Mouse (Mus musculus): Measurements from ENCODE around the gene Gm10065. TPM values are rescaled to one million over a fixed set of nuclear protein-coding genes. Genes with fewer than 3 reads are reported as not detected.
A peak's percentile ranks its signal among the peaks of the same experiment; 100 is the strongest.

The Gm10065 gene
- polyA plus RNA-seq, 1 experiment from 2014 or later, result 0.67 TPM

- Histone ChIP-seq H3K9ac (ENCODE audit: low read length) (no peak overlapping the region), H3K9me3 (ENCODE audit: control insufficient read depth, low read length) (no peaks in the 10 kb centered on the region), H3K4me3 (ENCODE audit: low read depth, low read length) (no peak overlapping the region), H3K36me3 (ENCODE audit: control insufficient read depth, insufficient read depth, low read length) (peaks cover 6% of the 10 kb centered on the region; the same call in 1 of the 2 replicates), H3K27ac (replicated peaks; ENCODE audit: low read depth, low read length) (no peak overlapping the region), H3K27me3 (ENCODE audit: control insufficient read depth, insufficient read depth, low read length) (no peaks in the 10 kb centered on the region), H3K4me1 (ENCODE audit: control insufficient read depth, insufficient read depth, low read length) (no peaks in the 10 kb centered on the region), H3K4me2 (ENCODE audit: low read depth, severe bottlenecking) (no peak overlapping the region)
- no peak for DNase-seq (ENCODE audit: low spot score)
- WGBS, result 89% methylated on average over 16 of the region's 16 CpGs
- no peak for ATAC-seq (ENCODE audit: insufficient number of reproducible peaks, low FRiP score, low TSS enrichment, low read depth)
Measured at GRCm38 (mm10) chr13:21447856-21448614, 31.2 kb downstream of the Gm10065 start.

- H3K27ac ChIP-seq (replicated peaks; ENCODE audit: low read depth, low read length), result no peak overlapping the region
- no peak overlapping the region for H3K4me3 ChIP-seq (ENCODE audit: low read depth, low read length)
- 93% methylated on average over 9 of the region's 9 CpGs for WGBS
- H3K9ac ChIP-seq (ENCODE audit: low read length), result no peak overlapping the region
- no peaks in the 10 kb centered on the region for H3K27me3 ChIP-seq (ENCODE audit: control insufficient read depth, insufficient read depth, low read length)
- H3K4me1 ChIP-seq (ENCODE audit: control insufficient read depth, insufficient read depth, low read length), result no peaks in the 10 kb centered on the region
- no peak for ATAC-seq (ENCODE audit: insufficient number of reproducible peaks, low FRiP score, low TSS enrichment, low read depth)
- DNase-seq (ENCODE audit: low spot score), result no peak
- H3K9me3 ChIP-seq (ENCODE audit: control insufficient read depth, low read length), result no peaks in the 10 kb centered on the region
- H3K4me2 ChIP-seq (ENCODE audit: low read depth, severe bottlenecking), result no peak overlapping the region
- H3K36me3 ChIP-seq (ENCODE audit: control insufficient read depth, insufficient read depth, low read length), result peaks cover 6% of the 10 kb centered on the region; the same call in 1 of the 2 replicates
Measured at GRCm38 (mm10) chr13:21446796-21447195, 32.4 kb downstream of the Gm10065 start.

GRCm38 (mm10) chr13:21441207-21441572, 38.1 kb downstream of the Gm10065 start:
- ATAC-seq (ENCODE audit: insufficient number of reproducible peaks, low FRiP score, low TSS enrichment, low read depth) (peak; percentile 51), DNase-seq (ENCODE audit: low spot score) (no peak)
- H3K9ac ChIP-seq (ENCODE audit: low read length), result peak overlapping the region; percentile 76
- no peaks in the 10 kb centered on the region for H3K9me3 ChIP-seq (ENCODE audit: control insufficient read depth, low read length)
- peaks cover 4% of the 10 kb centered on the region; the same call in 1 of the 2 replicates for H3K36me3 ChIP-seq (ENCODE audit: control insufficient read depth, insufficient read depth, low read length)
- H3K27ac ChIP-seq (replicated peaks; ENCODE audit: low read depth, low read length), result peak overlapping the region; percentile 64; the same call in 1 of the 2 replicates
- H3K4me1 ChIP-seq (ENCODE audit: control insufficient read depth, insufficient read depth, low read length), result 0 out of 2 replicates have a peak, but pooled peaks cover 3% of the 10 kb centered on the region
- H3K4me3 ChIP-seq (ENCODE audit: low read depth, low read length), result peak overlapping the region; percentile 51
- H3K27me3 ChIP-seq (ENCODE audit: control insufficient read depth, insufficient read depth, low read length), result no peaks in the 10 kb centered on the region
- H3K4me2 ChIP-seq (ENCODE audit: low read depth, severe bottlenecking), result peak overlapping the region; percentile 83
- WGBS, result 13% methylated on average over 10 of the region's 10 CpGs

GRCm38 (mm10) chr13:21440503-21441206, 38.6 kb downstream of the Gm10065 start, which contains the start of gene Pgbd1:
TSS of gene Pgbd1 (minus strand) at chr13:21441058.
- DNase-seq (ENCODE audit: low spot score) (peak; percentile 83), ATAC-seq (ENCODE audit: insufficient number of reproducible peaks, low FRiP score, low TSS enrichment, low read depth) (peak; percentile 90)
- H3K36me3 ChIP-seq (ENCODE audit: control insufficient read depth, insufficient read depth, low read length), result peaks cover 4% of the 10 kb centered on the region; the same call in 1 of the 2 replicates
- 1% methylated on average over 32 of the region's 32 CpGs for WGBS
- no peaks in the 10 kb centered on the region for H3K9me3 ChIP-seq (ENCODE audit: control insufficient read depth, low read length)
- peak within 1 kb of the TSS; percentile 51 for H3K4me3 ChIP-seq (ENCODE audit: low read depth, low read length)
- H3K4me2 ChIP-seq (ENCODE audit: low read depth, severe bottlenecking), result peak within 1 kb of the TSS; percentile 83
- no peaks in the 10 kb centered on the region for H3K27me3 ChIP-seq (ENCODE audit: control insufficient read depth, insufficient read depth, low read length)
- peak within 1 kb of the TSS; percentile 64 for H3K27ac ChIP-seq (replicated peaks; ENCODE audit: low read depth, low read length)
- H3K4me1 ChIP-seq (ENCODE audit: control insufficient read depth, insufficient read depth, low read length), result 0 out of 2 replicates have a peak, but pooled peaks cover 3% of the 10 kb centered on the region
- H3K9ac ChIP-seq (ENCODE audit: low read length), result peak within 1 kb of the TSS; percentile 76

- no peak overlapping the region for H3K4me2 ChIP-seq (ENCODE audit: low read depth, severe bottlenecking)
- 0 out of 2 replicates have a peak, but pooled peaks cover 3% of the 10 kb centered on the region for H3K4me1 ChIP-seq (ENCODE audit: control insufficient read depth, insufficient read depth, low read length)
- WGBS, result 84% methylated on average over 4 of the region's 4 CpGs
- H3K4me3 ChIP-seq (ENCODE audit: low read depth, low read length), result no peak overlapping the region
- H3K27ac ChIP-seq (replicated peaks; ENCODE audit: low read depth, low read length), result no peak overlapping the region
- H3K9ac ChIP-seq (ENCODE audit: low read length), result no peak overlapping the region
- ATAC-seq (ENCODE audit: insufficient number of reproducible peaks, low FRiP score, low TSS enrichment, low read depth), result no peak
- H3K36me3 ChIP-seq (ENCODE audit: control insufficient read depth, insufficient read depth, low read length), result no peaks in the 10 kb centered on the region
- H3K9me3 ChIP-seq (ENCODE audit: control insufficient read depth, low read length), result no peaks in the 10 kb centered on the region
- H3K27me3 ChIP-seq (ENCODE audit: control insufficient read depth, insufficient read depth, low read length), result no peaks in the 10 kb centered on the region
- DNase-seq (ENCODE audit: low spot score), result no peak
Measured at GRCm38 (mm10) chr13:21435476-21435875, 43.8 kb downstream of the Gm10065 start.

MicroRNAs encoded within 50 kb of the gene (microRNA counts, 519-probe panel; counts per million panel counts)
- microRNA mmu-miR-1896, result 3,935 counts per million, percentile 57 among the panel's probes with 10 or more counts

Small RNAs within 50 kb of the gene (microRNA-seq; reads per million reads assigned to microRNA genes)
- not detected for gene Mir1896

Other genes with a start within 250 kb of the Gm10065 start
- gene Gpx5, start 186.7 kb downstream of the Gm10065 start, polyA plus RNA-seq (2014; fragmentation: Nextera tagmentation; extraction: Ambion mirVana), result not detected in 2 replicates
- gene Gpx6, start 167.3 kb downstream of the Gm10065 start, polyA plus RNA-seq (2014; fragmentation: Nextera tagmentation; extraction: Ambion mirVana), result 0.51 and 0.88 TPM in 2 replicates
- not detected in 2 replicates for gene Olfr1367, start 132.5 kb downstream of the Gm10065 start, polyA plus RNA-seq (2014; fragmentation: Nextera tagmentation; extraction: Ambion mirVana)
- gene Zscan12, start 116.6 kb downstream of the Gm10065 start, polyA plus RNA-seq (2014; fragmentation: Nextera tagmentation; extraction: Ambion mirVana), result 20.2 and 20.3 TPM in 2 replicates
- 94.2 and 97.2 TPM in 2 replicates for gene Zkscan3, start 76.7 kb downstream of the Gm10065 start, polyA plus RNA-seq (2014; fragmentation: Nextera tagmentation; extraction: Ambion mirVana)
- gene Pgbd1, start 38.4 kb downstream of the Gm10065 start, polyA plus RNA-seq (2014; fragmentation: Nextera tagmentation; extraction: Ambion mirVana), result 5.4 and 5.7 TPM in 2 replicates
- gene Zscan26, start 25.7 kb downstream of the Gm10065 start, polyA plus RNA-seq (2014; fragmentation: Nextera tagmentation; extraction: Ambion mirVana), result 22.0 and 25.6 TPM in 2 replicates
- gene Nkapl, start 10.9 kb downstream of the Gm10065 start, polyA plus RNA-seq (2014; fragmentation: Nextera tagmentation; extraction: Ambion mirVana), result 2.5 and 2.8 TPM in 2 replicates
- 2.5 and 2.9 TPM in 2 replicates for gene Zkscan4, start 534 bp downstream of the Gm10065 start, polyA plus RNA-seq (2014; fragmentation: Nextera tagmentation; extraction: Ambion mirVana)
- gene AK157302, start 15.8 kb upstream of the Gm10065 start, polyA plus RNA-seq (2014; fragmentation: Nextera tagmentation; extraction: Ambion mirVana), result 0.24 and 0.35 TPM in 2 replicates
- 2.5 and 4.0 TPM in 2 replicates for gene Gm11273, start 22.0 kb upstream of the Gm10065 start, polyA plus RNA-seq (2014; fragmentation: Nextera tagmentation; extraction: Ambion mirVana)
- gene Zkscan8, start 51.7 kb upstream of the Gm10065 start, polyA plus RNA-seq (2014; fragmentation: Nextera tagmentation; extraction: Ambion mirVana), result 9.6 and 13.1 TPM in 2 replicates
- gene Olfr1366, start 63.4 kb upstream of the Gm10065 start, polyA plus RNA-seq (2014; fragmentation: Nextera tagmentation; extraction: Ambion mirVana), result 0.09 and 0.21 TPM in 2 replicates
- 0.05 TPM in 1 of 2 replicates, not detected in the other for gene Olfr1535, start 80.5 kb upstream of the Gm10065 start, polyA plus RNA-seq (2014; fragmentation: Nextera tagmentation; extraction: Ambion mirVana)
- gene Olfr1364, start 102.3 kb upstream of the Gm10065 start, polyA plus RNA-seq (2014; fragmentation: Nextera tagmentation; extraction: Ambion mirVana), result not detected in 2 replicates
- not detected in 2 replicates for gene Olfr1362, start 134.6 kb upstream of the Gm10065 start, polyA plus RNA-seq (2014; fragmentation: Nextera tagmentation; extraction: Ambion mirVana)
- gene Olfr11, start 163.1 kb upstream of the Gm10065 start, polyA plus RNA-seq (2014; fragmentation: Nextera tagmentation; extraction: Ambion mirVana), result not detected in 2 replicates
- gene Olfr1361, start 183.9 kb upstream of the Gm10065 start, polyA plus RNA-seq (2014; fragmentation: Nextera tagmentation; extraction: Ambion mirVana), result not detected in 2 replicates
- not detected in 2 replicates for gene Olfr1360, start 198.0 kb upstream of the Gm10065 start, polyA plus RNA-seq (2014; fragmentation: Nextera tagmentation; extraction: Ambion mirVana)
- gene Olfr1359, start 218.7 kb upstream of the Gm10065 start, polyA plus RNA-seq (2014; fragmentation: Nextera tagmentation; extraction: Ambion mirVana), result not detected in 2 replicates
- gene Hist1h2bl, start 236.7 kb upstream of the Gm10065 start, polyA plus RNA-seq (2014; fragmentation: Nextera tagmentation; extraction: Ambion mirVana), result 2.2 and 2.9 TPM in 2 replicates
- 16.9 and 20.4 TPM in 2 replicates for gene Hist1h2ai, start 237.0 kb upstream of the Gm10065 start, polyA plus RNA-seq (2014; fragmentation: Nextera tagmentation; extraction: Ambion mirVana)
- gene Hist1h3h, start 238.2 kb upstream of the Gm10065 start, polyA plus RNA-seq (2014; fragmentation: Nextera tagmentation; extraction: Ambion mirVana), result 13.2 and 15.5 TPM in 2 replicates
- gene Hist1h2bm, start 242.6 kb upstream of the Gm10065 start, polyA plus RNA-seq (2014; fragmentation: Nextera tagmentation; extraction: Ambion mirVana), result 7.6 and 9.2 TPM in 2 replicates